Mouse (Mus musculus) CD8-positive naive resting alpha-beta T cell, adult 2 months (primary cell): ENCODE data around the gene Gm47985.
A peak's percentile ranks its signal among the peaks of the same experiment; 100 is the strongest.
"Not testable (repeated sequence)": the region's sequence is repeated elsewhere in the genome, so short reads cannot be mapped to it uniquely, and the experiment has no call there.

Experiments used
- DNase-seq, 2 experiments: peaks; one replicate each; pipeline ENCODE4 v3.0.0; 2022; ENCODE audit warnings: low read depth in 2 of 2, low spot score in 2 of 2

Gm47985 gene

DNA sequence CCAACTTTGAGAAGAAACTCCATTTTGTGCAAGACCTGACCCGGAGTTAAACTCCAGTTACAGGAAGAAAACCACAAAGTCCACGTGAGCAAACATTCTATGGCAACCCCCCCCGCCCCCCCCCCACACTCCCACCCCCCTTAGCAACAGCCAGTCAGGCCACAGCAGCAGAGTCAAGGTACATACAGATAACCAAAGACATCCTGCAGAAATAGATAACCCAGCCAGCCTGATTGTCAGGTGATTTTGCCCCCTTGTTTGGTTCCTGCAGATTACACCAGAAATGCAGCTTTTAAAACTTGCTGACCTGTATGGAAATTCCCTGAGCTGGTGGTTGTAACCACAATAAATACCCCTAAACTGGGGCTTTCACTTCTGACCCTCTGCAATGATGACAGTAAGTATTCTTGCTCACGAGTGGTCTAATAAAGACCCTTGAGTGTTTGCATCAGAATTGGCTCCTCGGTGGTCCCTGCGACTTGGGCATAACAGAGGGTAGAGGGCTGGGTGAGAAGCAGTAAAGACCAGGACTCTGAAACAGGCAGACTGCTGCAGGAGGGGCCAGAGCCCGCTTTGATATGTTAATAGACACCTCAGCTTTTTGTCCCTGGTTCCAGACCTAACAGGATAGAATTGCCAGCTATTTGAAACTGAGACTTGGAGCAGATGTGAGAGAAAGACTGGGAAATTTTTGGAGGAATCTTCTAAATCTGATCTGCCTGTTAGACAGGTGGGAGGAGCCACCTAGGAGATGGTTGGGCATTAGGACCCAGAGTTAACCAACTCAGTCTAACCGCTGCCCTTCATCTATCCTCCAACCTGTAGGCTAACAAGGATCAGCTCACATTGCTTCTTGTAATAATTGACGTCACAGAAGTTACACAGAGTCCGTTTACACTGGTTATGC is 5.1 kb upstream of the Gm47985 start:
- DNase-seq, result peak in 1 of 2 experiments; percentile 44

DNA sequence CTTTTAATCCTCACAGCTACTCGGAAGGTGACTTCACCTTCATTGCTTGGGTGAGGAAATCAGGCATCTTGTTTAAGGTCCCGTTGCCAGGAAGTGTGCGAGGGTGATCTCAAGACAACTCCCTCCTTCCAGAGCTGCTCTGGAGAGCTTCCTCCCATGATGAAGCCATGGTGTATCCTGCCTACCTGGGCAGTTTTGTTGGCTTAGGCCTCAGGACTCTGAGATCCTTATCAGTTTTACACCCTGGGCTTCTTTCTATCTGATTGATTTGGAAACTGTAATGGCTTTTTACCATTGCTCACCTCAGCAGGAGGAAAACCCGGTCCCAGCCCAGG is 4.4 kb upstream of the Gm47985 start:
- DNase-seq, result peak in 1 of 2 experiments; percentile 49

DNA sequence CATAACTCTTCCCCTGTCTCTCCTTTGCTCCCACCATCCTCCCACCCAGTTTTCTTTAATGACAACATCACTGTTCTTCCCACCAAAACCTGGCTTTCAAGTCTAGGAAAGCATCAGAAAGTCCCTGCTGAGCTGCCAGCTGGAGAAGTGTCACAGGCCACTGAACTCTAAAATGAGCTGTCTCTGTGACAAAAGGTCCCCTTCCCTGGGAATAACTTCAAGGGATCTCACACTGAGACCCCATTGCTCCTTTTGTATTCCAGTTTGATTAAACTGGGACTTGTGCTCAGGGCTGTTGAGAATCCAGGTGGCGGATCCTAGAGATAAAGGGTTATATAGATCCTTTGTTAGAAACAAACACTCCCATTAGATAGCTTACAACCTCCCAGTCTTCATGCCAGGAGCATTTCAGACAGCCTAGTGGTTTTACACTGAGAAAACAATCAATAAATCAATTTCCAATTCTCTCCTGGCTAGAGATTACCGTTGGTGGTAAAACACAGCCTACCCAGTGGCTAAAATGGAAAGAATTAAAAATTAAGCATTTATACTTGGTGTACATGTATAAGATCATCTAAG is 3.7 kb upstream of the Gm47985 start:
- no peak for DNase-seq

DNA sequence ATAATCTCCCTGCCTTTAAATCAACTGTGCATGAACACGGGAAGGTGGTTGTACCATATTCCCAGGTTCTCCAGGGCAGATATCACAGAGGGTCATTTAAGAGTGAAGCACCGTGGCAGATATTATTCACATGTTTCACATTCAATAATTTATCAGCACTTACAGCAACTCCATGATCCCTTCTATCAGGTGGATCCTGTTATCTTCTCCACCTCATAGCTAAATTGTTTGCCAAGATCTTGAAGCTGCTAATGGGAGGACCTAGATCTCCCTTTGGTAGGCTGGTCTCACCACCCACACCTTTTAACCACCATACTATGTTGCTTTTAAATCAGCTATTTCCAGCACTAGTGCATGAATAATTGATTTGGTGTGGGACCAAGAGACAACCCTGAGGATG is 2.2 kb upstream of the Gm47985 start:
- no peak for DNase-seq

DNA sequence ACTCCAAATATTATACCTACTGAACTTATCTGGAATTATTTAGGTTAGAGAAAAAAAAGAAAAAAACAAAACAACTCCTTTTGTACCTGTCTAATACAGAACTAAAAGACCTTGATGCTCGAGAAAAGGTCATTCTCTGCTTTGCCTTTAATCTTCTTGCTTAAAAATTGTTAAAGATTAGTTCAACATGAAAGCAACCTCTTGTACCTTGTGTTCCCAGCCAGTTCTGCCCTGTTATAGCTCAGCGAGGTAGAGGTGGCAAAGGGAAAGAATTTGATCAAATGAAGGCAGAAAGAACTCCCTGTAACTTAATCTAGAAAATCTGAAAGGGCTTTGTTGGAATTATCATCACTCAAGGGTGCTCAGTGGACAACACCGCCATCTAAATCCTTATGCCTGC is 3.8 kb downstream of the Gm47985 start:
- DNase-seq, result not testable (repeated sequence)

DNA sequence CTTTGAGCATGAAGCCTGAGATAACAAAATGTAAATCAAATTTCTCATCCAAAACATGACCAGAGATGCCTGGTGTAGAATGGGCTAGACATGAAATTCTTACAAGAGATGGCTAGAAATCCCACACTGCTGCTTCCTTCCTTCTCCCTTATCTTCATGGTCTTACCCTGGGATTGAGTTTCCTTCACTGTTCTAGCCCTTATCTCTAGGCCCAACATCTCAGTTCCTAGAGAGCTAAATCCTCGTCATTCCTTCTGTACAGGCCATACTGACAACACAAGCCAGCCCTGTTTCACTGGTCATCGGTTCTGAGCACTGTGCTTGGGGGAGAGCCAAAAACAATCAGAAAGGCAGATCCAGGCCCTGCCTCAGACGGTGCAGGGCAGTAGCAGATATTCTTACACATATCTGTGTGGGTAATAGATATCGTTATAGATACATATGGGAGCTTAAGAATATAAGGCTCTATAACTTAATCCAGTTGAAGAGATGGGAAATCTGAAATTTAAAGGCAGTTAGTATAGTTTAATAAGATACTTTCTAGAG is 4.6 kb downstream of the Gm47985 start:
- not testable (repeated sequence) for DNase-seq

DNA sequence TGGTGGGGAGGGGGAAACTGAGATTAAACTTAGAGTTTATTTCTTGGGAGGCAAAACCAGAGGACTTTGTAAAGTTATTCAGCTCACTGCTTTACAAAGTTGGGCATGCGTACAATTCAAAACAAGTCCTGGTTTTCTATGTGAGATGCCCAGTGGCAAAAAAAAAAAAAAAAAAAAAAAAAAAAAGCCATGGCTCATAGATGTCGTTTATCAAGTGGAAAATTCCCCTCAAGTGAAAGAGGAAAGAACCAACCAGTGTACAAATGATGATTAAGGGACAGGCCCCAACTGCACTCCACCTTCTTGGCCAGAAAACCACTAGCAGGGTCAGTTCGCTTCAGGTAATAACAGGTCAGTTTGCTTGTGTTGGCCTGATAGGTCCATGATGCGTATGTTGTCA is 6.1 kb downstream of the Gm47985 start:
- DNase-seq, result no peak

DNA sequence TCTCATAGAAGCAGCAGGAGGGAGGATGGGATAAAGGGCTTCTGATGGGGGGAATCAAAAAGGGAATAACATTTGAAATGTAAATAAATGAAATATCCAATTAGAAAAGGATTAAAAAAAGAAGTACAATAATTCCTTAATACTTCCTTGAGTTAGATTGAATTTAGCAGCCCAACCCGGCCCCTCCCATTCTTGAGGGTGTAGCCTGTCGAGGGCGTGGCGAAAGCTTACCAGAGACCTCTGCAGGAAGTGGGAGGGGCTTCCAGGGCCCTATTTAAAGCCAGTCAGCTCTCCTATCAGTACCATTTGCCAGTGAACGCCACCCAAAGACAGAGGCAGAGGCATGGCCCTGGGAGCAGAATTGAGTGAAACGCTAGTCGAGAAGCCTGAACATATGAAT is 9.7 kb downstream of the Gm47985 start, which contains the start of gene Gm8947:
Gm8947 (plus strand) TSS at position 302 of the 400 bp plus-strand sequence.
- DNase-seq, result not testable (repeated sequence)

DNA sequence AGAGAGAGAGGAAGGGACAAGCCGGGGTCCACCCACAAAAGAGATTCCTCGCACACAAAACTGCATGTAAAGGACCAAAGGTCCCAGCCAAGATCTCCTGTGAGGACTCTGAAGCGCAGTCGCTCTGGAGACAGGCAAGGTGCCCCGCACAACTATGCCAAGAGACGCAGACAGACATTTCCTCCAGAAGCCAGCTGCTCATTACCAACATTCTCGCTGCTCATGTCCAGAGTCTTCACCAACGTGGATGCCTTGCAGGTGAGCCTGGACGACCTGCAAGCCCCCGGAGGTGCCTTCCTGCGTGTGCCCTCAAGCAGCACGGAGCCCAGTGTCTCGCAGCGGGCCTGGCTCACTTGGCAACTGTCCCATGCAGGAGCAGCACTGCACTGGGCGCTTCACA is 10.4 kb downstream of the Gm47985 start:
- not testable (repeated sequence) for DNase-seq

DNA sequence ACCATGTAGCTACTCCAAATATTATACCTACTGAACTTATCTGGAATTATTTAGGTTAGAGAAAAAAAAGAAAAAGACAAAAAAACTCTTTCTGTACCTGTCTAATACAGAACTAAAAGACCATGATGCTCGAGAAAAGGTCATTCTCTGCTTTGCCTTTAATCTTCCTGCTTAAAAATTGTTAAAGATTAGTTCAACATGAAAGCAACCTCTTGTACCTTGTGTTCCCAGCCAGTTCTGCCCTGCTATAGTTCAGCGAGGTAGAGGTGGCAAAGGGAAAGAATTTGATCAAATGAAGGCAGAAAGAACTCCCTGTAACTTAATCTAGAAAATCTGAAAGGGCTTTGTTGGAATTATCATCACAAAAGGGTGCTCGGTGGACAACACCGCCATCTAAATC is 13.6 kb downstream of the Gm47985 start:
- DNase-seq, result not testable (repeated sequence)

DNA sequence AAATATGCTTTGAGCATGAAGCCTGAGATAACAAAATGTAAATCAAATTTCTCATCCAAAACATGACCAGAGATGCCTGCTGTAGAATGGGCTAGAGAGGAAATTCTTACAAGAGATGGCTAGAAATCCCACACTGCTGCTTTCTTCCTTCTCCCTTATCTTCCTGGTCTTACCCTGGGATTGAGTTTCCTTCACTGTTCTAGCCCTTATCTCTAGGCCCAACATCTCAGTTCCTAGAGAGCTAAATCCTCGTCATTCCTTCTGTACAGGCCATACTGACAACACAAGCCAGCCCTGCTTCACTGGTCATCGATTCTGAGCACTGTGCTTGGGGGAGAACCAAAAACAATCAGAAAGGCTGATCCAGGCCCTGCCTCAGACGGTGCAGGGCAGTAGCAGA is 14.4 kb downstream of the Gm47985 start:
- DNase-seq, result not testable (repeated sequence)

DNA sequence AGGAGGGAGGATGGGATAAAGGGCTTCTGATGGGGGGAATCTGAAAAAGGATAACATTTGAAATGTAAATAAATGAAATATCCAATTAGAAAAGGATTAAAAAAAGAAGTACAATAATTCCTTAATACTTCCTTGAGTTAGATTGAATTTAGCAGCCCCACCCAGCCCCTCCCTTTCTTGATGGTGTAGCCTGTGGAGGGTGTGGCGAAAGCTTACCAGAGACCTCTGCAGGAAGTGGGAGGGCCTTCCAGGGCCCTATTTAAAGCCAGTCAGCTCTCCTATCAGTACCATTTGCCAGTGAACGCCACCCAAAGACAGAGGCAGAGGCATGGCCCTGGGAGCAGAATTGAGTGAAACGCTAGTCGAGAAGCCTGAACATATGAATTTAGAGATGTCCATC is 15.8 kb downstream of the Gm47985 start, which contains the start of gene Gm47995:
Gm47995 (plus strand) TSS at position 329 of the 400 bp plus-strand sequence.
- DNase-seq, result not testable (repeated sequence)

DNA sequence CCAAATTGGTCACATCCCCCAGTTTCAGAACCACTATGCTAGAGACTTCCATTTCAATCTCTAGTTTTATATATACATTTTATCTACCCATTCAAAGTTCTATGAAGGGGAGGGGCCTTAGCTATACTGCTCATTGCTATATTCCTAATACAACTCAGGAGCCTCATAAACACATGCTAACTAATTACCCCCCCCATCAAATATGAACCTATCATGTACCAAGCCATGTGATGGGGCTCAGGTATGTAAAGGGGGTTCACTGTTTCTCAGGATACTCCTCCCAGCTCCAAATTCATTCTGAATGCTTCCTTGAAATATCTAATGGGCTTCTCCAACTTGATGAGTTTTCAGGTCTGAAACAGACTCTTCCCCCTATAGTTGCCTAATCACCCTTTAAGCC is 18.3 kb downstream of the Gm47985 start:
- DNase-seq, result not testable (repeated sequence)

DNA sequence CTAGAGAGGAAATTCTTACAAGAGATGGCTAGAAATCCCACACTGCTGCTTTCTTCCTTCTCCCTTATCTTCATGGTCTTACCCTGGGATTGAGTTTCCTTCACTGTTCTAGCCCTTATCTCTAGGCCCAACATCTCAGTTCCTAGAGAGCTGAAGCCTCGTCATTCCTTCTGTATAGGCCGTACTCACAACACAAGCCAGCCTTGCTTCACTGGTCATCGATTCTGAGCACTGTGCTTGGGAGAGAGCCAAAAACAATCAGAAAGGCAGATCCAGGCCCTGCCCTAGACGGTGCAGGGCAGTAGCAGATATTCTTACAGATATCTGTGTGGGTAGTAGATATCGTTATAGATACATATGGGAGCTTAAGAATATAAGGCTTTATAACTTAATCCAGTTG is 20.4 kb downstream of the Gm47985 start:
- not testable (repeated sequence) for DNase-seq

DNA sequence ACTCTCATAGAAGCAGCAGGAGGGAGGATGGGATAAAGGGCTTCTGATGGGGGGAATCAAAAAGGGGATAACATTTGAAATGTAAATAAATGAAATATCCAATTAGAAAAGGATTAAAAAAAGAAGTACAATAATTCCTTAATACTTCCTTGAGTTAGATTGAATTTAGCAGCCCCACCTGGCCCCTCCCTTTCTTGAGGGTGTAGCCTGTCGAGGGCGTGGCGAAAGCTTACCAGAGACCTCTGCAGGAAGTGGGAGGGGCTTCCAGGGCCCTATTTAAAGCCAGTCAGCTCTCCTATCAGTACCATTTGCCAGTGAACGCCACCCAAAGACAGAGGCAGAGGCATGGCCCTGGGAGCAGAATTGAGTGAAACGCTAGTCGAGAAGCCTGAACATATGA is 21.5 kb downstream of the Gm47985 start, which contains the start of gene 3110040M04Rik:
3110040M04Rik (plus strand) TSS at position 304 of the 400 bp plus-strand sequence.
- not testable (repeated sequence) for DNase-seq

DNA sequence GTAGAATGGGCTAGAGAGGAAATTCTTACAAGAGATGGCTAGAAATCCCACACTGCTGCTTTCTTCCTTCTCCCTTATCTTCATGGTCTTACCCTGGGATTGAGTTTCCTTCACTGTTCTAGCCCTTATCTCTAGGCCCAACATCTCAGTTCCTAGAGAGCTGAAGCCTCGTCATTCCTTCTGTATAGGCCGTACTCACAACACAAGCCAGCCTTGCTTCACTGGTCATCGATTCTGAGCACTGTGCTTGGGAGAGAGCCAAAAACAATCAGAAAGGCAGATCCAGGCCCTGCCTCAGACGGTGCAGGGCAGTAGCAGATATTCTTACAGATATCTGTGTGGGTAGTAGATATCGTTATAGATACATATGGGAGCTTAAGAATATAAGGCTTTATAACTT is 26.2 kb downstream of the Gm47985 start:
- DNase-seq, result not testable (repeated sequence)

DNA sequence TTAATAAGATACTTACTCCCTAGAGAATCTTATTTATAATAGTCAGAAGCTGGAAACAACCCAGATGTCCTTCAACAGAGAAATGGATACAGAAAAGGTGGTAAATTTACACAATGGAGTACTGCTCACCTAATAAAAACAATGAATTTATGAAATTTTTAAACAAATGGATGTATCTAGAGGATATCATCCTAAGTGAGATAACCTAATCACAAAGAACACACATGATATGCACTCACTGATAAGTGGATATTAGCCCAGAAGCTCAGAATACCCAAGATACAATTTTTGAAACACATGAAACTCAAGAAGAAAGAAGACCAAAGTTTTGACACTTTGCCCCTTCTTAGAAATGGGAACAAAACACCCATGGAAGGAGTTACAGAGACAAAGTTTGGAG is 26.6 kb downstream of the Gm47985 start:
- DNase-seq, result not testable (repeated sequence)

DNA sequence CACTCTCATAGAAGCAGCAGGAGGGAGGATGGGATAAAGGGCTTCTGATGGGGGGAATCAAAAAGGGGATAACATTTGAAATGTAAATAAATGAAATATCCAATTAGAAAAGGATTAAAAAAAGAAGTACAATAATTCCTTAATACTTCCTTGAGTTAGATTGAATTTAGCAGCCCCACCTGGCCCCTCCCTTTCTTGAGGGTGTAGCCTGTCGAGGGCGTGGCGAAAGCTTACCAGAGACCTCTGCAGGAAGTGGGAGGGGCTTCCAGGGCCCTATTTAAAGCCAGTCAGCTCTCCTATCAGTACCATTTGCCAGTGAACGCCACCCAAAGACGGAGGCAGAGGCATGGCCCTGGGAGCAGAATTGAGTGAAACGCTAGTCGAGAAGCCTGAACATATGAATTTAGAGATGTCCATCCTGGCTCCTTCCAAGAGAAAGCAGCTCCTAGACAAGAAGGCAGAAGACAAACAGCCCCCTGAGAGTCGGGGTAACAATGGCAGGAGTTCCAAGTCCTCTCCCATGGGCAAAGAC is 27.6 kb downstream of the Gm47985 start, which contains the start of gene Gm47996:
Gm47996 (plus strand) TSS at position 308 of the 532 bp plus-strand sequence.
- DNase-seq, result not testable (repeated sequence)

DNA sequence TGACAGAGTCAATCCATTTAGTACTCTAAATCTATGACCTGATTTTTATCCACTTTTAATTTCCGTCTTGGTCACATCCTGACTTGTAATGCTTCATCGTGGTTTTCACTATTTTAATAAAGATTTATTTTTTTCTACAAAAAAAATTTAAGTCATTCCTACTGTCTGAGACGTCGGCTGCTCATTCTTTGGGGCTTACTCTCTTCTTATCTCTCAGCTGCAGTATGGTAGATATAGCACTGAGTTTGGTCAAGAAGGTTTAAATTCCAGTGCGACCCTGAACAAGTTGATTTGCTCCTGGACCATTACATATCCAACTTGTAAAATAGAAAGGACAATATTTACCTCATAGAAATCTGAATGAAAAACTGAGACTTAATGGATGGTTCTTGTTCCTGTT is 29.3 kb downstream of the Gm47985 start:
- not testable (repeated sequence) for DNase-seq

DNA sequence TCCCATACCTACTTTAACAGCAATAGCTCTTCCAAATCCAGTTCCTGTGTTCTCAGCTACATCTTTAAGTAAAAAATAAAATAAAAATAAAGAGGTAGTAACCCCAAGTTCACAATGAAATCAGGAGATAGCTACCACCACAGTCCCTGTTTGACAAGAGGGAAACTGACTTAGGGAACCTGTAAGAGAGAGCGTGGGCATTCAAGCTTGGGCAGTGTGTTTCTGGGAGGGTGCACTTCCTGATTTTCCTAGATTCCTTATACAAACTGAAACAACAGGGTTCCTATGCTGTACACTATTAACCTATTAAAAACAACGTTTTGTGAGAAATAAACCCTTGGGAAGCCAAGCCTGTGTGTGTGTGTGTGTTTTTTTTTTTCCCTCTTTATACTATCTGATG is 32.5 kb downstream of the Gm47985 start:
- no peak for DNase-seq

DNA sequence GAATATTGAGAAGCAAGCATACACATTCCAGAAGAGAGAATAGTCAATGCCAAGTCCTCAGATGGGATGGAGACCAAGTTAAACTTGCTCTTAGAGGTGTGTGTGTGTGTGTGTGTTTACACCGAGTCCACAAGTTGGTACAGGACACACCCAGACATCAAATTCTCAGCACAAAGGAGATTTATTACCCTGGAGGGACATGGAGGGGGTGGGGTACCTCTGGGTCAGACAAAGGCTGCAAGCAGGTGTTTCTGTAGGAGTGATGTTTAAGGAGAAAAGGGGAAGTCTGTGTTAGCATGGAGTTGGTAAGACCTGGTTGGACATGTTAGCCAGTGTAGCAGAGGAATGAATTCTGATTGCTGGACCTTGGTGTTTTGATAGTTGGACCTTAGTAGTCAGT is 33.6 kb downstream of the Gm47985 start:
- no peak for DNase-seq

DNA sequence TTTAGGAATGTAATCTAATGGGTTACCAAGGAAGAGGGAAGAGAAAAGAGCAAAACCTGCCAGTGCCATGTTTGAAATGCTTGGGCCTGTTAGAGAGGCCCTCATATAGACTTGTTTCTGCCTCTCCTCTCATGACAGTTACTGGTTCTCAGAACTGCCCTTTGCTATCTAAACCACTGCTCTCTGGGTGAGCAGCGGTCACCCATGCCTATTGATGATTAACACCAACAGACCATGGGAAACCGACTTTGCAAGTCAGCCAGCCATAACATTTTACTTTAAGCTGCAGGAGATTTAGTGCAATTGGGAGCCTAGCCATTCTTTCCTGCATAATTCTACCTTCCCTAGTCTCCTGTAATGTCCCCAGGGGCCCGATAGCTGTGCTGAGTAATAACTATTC is 34.1 kb downstream of the Gm47985 start:
- DNase-seq, result no peak
